ENCODE assay signal across 11 mouse cellular contexts in genomic region chr6:66973180-66973579, GRCm38 (mm10).
DNase-seq lines count a peak whose midpoint lies in the region; ATAC-seq and TF ChIP-seq lines count a peak whose summit lies in the region.
"Had no signal": no experiment of that assay in that cellular context is flagged by ENCODE, and none has a peak within 500 bp of the region (broad histone marks: within the 10 kb centered on the region; RNA-seq: fewer than 3 reads in every experiment).

No protein-coding gene starts in this region.

- intact Hi-C loops in left cerebral cortex, postnatal 14 days (cut with DNase I), result no loop called here

- no peak overlapping the region for H3K4me3 ChIP-seq in lung, embryonic 14.5 days (ENCODE audit: low read depth, low read length)
- no peak overlapping the region for H3K4me3 ChIP-seq in heart, embryonic 11.5 days (ENCODE audit: low read depth, low read length)
- H3K4me3 ChIP-seq: heart, adult 2 months; midbrain, embryonic 13.5 days had no signal

- no peaks in the 10 kb centered on the region for H3K9me3 ChIP-seq in lung, embryonic 14.5 days (ENCODE audit: low read depth, low read length)
- H3K9me3 ChIP-seq in heart, embryonic 11.5 days (replicated peaks; ENCODE audit: control insufficient read depth, low read length), result no peaks in the 10 kb centered on the region
- H3K9me3 ChIP-seq: midbrain, embryonic 13.5 days had no signal

- peak; percentile 54 for DNase-seq in lung, embryonic 14.5 days
- no peak for DNase-seq in lung, adult 18-20 months
- peak; percentile 28 for DNase-seq in T-cell, adult 2 months (ENCODE audit: low spot score)
- DNase-seq in induced T-regulatory cell, adult 2 months (ENCODE audit: low read depth), result peak; percentile 56
- peak; percentile 80 for DNase-seq in splenic B cell, adult 2 months (ENCODE audit: low read depth, low spot score)
- no peak for DNase-seq in right cerebral cortex, postnatal 10 days (ENCODE audit: low spot score in 2 of 2)
- no peak for DNase-seq in left cerebral cortex, postnatal 14 days (ENCODE audit: low spot score in 2 of 2)
- DNase-seq: cerebellum, postnatal 36 days had no signal

- no peak overlapping the region for H3K9ac ChIP-seq in lung, embryonic 14.5 days
- no peak overlapping the region for H3K9ac ChIP-seq in heart, embryonic 11.5 days (ENCODE audit: low read depth, low read length)
- H3K9ac ChIP-seq: midbrain, embryonic 13.5 days had no signal

- ATAC-seq in lung, embryonic 14.5 days (ENCODE audit: insufficient read depth), result 0 out of 2 replicates have a peak, but pooled peaks have one; percentile 64
- no peak for ATAC-seq in heart, embryonic 11.5 days (replicated peaks; ENCODE audit: insufficient number of reproducible peaks, low FRiP score, low TSS enrichment)
- ATAC-seq: midbrain, embryonic 13.5 days had no signal

- no peaks in the 10 kb centered on the region for H3K36me3 ChIP-seq in lung, embryonic 14.5 days (ENCODE audit: insufficient read depth)
- H3K36me3 ChIP-seq in splenic B cell, adult 2 months (ENCODE audit: control insufficient read depth, insufficient read depth, low read length, poor library complexity, severe bottlenecking), result no peaks in the 10 kb centered on the region
- H3K36me3 ChIP-seq in heart, embryonic 11.5 days (ENCODE audit: control insufficient read depth, insufficient read depth, low read length), result no peaks in the 10 kb centered on the region
- H3K36me3 ChIP-seq: midbrain, embryonic 13.5 days had no signal

- no peak overlapping the region for H3K4me2 ChIP-seq in lung, embryonic 14.5 days
- H3K4me2 ChIP-seq in heart, embryonic 11.5 days, result no peak overlapping the region
- H3K4me2 ChIP-seq: midbrain, embryonic 13.5 days had no signal

- WGBS in lung, embryonic 14.5 days, result 22% methylated on average over 3 of the region's 3 CpGs
- 20% methylated on average over 3 of the region's 3 CpGs for WGBS in heart, embryonic 11.5 days (ENCODE audit: insufficient replicate concordance)

- no peak overlapping the region for H3K27ac ChIP-seq in lung, embryonic 14.5 days (ENCODE audit: low read depth)
- H3K27ac ChIP-seq in heart, embryonic 11.5 days (ENCODE audit: low read depth, low read length), result no peak overlapping the region
- H3K27ac ChIP-seq: heart, adult 2 months; midbrain, embryonic 13.5 days had no signal

- TF ChIP-seq CTCF in lung, embryonic 14.5 days (IDR thresholded peaks at IDR 0.05; ENCODE audit: low read depth), result no peak

- H3K4me1 ChIP-seq in lung, embryonic 14.5 days (ENCODE audit: insufficient read depth), result no peaks in the 10 kb centered on the region
- H3K4me1 ChIP-seq in heart, embryonic 11.5 days (ENCODE audit: control insufficient read depth, insufficient read depth, low read length), result peaks cover 6% of the 10 kb centered on the region

- H3K27me3 ChIP-seq in lung, embryonic 14.5 days (ENCODE audit: insufficient read depth, low read length), result no peaks in the 10 kb centered on the region
- H3K27me3 ChIP-seq in splenic B cell, adult 2 months (ENCODE audit: control insufficient read depth, insufficient read depth, low read length, poor library complexity, severe bottlenecking), result no peaks in the 10 kb centered on the region
- no peaks in the 10 kb centered on the region for H3K27me3 ChIP-seq in heart, embryonic 11.5 days (ENCODE audit: control insufficient read depth, insufficient read depth, low read length)

Comparison
In these comparisons a context has a peak if more than half of its experiments do, and no peak if none do; other contexts are left out.
1. DNase-seq: peak in lung, embryonic 14.5 days (single experiment), T-cell, adult 2 months (single experiment), induced T-regulatory cell, adult 2 months (single experiment) and splenic B cell, adult 2 months (single experiment); none in lung, adult 18-20 months (0 of 2), right cerebral cortex, postnatal 10 days (0 of 2) and left cerebral cortex, postnatal 14 days (0 of 2).